Mouse (Mus musculus): ENCODE data around the gene Tmprss2. TPM values are rescaled to one million over a fixed set of nuclear protein-coding genes. Genes with fewer than 3 reads are reported as not detected.

The Tmprss2 gene
- polyA plus RNA-seq, 1 experiment = not detected

- no peaks in the 10 kb centered on the region for H3K4me1 ChIP-seq (ENCODE audit: control insufficient read depth, insufficient read depth, low read length)
- no peak overlapping the region for H3K4me3 ChIP-seq (replicated peaks; ENCODE audit: control insufficient read depth, low read depth, low read length)
- TF ChIP-seq POLR2A (IDR thresholded peaks at IDR 0.05; ENCODE audit: borderline replicate concordance, control insufficient read depth, low read depth, low read length) (no peak), CTCF (IDR thresholded peaks at IDR 0.05; ENCODE audit: control insufficient read depth, insufficient read depth, low read length) (no peak)
- WGBS = 34% methylated on average over 1 of the region's 1 CpGs
- no peak overlapping the region for H3K27ac ChIP-seq (ENCODE audit: control insufficient read depth, insufficient read depth, low read depth, low read length, poor library complexity)
Measured at GRCm38 (mm10) chr16:97569426-97569825, 41.6 kb downstream of the Tmprss2 start.

GRCm38 (mm10) chr16:97568662-97569061 lies 42.3 kb downstream of the Tmprss2 start:
- WGBS = 67% methylated on average over 9 of the region's 9 CpGs
- no peaks in the 10 kb centered on the region for H3K4me1 ChIP-seq (ENCODE audit: control insufficient read depth, insufficient read depth, low read length)
- TF ChIP-seq POLR2A (IDR thresholded peaks at IDR 0.05; ENCODE audit: borderline replicate concordance, control insufficient read depth, low read depth, low read length) (no peak), CTCF (IDR thresholded peaks at IDR 0.05; ENCODE audit: control insufficient read depth, insufficient read depth, low read length) (peak; percentile 40; the same call in 1 of the 2 replicates)

GRCm38 (mm10) chr16:97544340-97544739 lies 66.7 kb downstream of the Tmprss2 start:
- Histone ChIP-seq H3K4me1 (ENCODE audit: control insufficient read depth, insufficient read depth, low read length) (no peaks in the 10 kb centered on the region), H3K27ac (ENCODE audit: control insufficient read depth, insufficient read depth, low read depth, low read length, poor library complexity) (no peak overlapping the region), H3K4me3 (replicated peaks; ENCODE audit: control insufficient read depth, low read depth, low read length) (no peak overlapping the region)
- 84% methylated on average over 4 of the region's 4 CpGs for WGBS
- TF ChIP-seq CTCF (IDR thresholded peaks at IDR 0.05; ENCODE audit: control insufficient read depth, insufficient read depth, low read length) (no peak), POLR2A (IDR thresholded peaks at IDR 0.05; ENCODE audit: borderline replicate concordance, control insufficient read depth, low read depth, low read length) (no peak)

More at GRCm38 (mm10) chr16:97568662-97569061, 42.3 kb downstream of the Tmprss2 start:
- H3K27ac ChIP-seq (ENCODE audit: control insufficient read depth, insufficient read depth, low read depth, low read length, poor library complexity) = no peak overlapping the region
- no peak overlapping the region for H3K4me3 ChIP-seq (replicated peaks; ENCODE audit: control insufficient read depth, low read depth, low read length)

GRCm38 (mm10) chr16:97536859-97537258 lies 74.1 kb downstream of the Tmprss2 start:
- Histone ChIP-seq H3K27ac (ENCODE audit: control insufficient read depth, insufficient read depth, low read depth, low read length, poor library complexity) (no peak overlapping the region), H3K4me3 (replicated peaks; ENCODE audit: control insufficient read depth, low read depth, low read length) (no peak overlapping the region)

GRCm38 (mm10) chr16:97535808-97536413 lies 75.1 kb downstream of the Tmprss2 start:
- H3K27ac ChIP-seq (ENCODE audit: control insufficient read depth, insufficient read depth, low read depth, low read length, poor library complexity) = peak overlapping the region; percentile 61
- H3K4me1 ChIP-seq (ENCODE audit: control insufficient read depth, insufficient read depth, low read length) = peaks cover 2% of the 10 kb centered on the region; the same call in 1 of the 2 replicates
- peak overlapping the region; percentile 62 for H3K4me3 ChIP-seq (replicated peaks; ENCODE audit: control insufficient read depth, low read depth, low read length)
- TF ChIP-seq POLR2A (IDR thresholded peaks at IDR 0.05; ENCODE audit: borderline replicate concordance, control insufficient read depth, low read depth, low read length) (no peak), CTCF (IDR thresholded peaks at IDR 0.05; ENCODE audit: control insufficient read depth, insufficient read depth, low read length) (no peak)
- 3% methylated on average over 3 of the region's 3 CpGs for WGBS

More at GRCm38 (mm10) chr16:97536859-97537258, 74.1 kb downstream of the Tmprss2 start:
- peaks cover 2% of the 10 kb centered on the region; the same call in 1 of the 2 replicates for H3K4me1 ChIP-seq (ENCODE audit: control insufficient read depth, insufficient read depth, low read length)
- WGBS = 28% methylated on average over 1 of the region's 1 CpGs
- TF ChIP-seq POLR2A (IDR thresholded peaks at IDR 0.05; ENCODE audit: borderline replicate concordance, control insufficient read depth, low read depth, low read length) (no peak), CTCF (IDR thresholded peaks at IDR 0.05; ENCODE audit: control insufficient read depth, insufficient read depth, low read length) (no peak)

- peaks cover 2% of the 10 kb centered on the region; the same call in 1 of the 2 replicates for H3K4me1 ChIP-seq (ENCODE audit: control insufficient read depth, insufficient read depth, low read length)
Measured at GRCm38 (mm10) chr16:97534876-97535461, 76.0 kb downstream of the Tmprss2 start.

GRCm38 (mm10) chr16:97534448-97534847 lies 76.5 kb downstream of the Tmprss2 start:
- Histone ChIP-seq H3K4me3 (replicated peaks; ENCODE audit: control insufficient read depth, low read depth, low read length) (no peak overlapping the region), H3K4me1 (ENCODE audit: control insufficient read depth, insufficient read depth, low read length) (peaks cover 2% of the 10 kb centered on the region; the same call in 1 of the 2 replicates), H3K27ac (ENCODE audit: control insufficient read depth, insufficient read depth, low read depth, low read length, poor library complexity) (0 out of 2 replicates have a peak overlapping the region, but pooled peaks have one; percentile 2)
- 10% methylated on average over 1 of the region's 1 CpGs for WGBS
- TF ChIP-seq CTCF (IDR thresholded peaks at IDR 0.05; ENCODE audit: control insufficient read depth, insufficient read depth, low read length) = no peak
- TF ChIP-seq POLR2A (IDR thresholded peaks at IDR 0.05; ENCODE audit: borderline replicate concordance, control insufficient read depth, low read depth, low read length) = no peak

More at GRCm38 (mm10) chr16:97534876-97535461, 76.0 kb downstream of the Tmprss2 start:
- Histone ChIP-seq H3K4me3 (replicated peaks; ENCODE audit: control insufficient read depth, low read depth, low read length) (peak overlapping the region; percentile 51), H3K27ac (ENCODE audit: control insufficient read depth, insufficient read depth, low read depth, low read length, poor library complexity) (peak overlapping the region; percentile 61)
- TF ChIP-seq POLR2A (IDR thresholded peaks at IDR 0.05; ENCODE audit: borderline replicate concordance, control insufficient read depth, low read depth, low read length) = no peak
- TF ChIP-seq CTCF (IDR thresholded peaks at IDR 0.05; ENCODE audit: control insufficient read depth, insufficient read depth, low read length) = no peak
- 16% methylated on average over 5 of the region's 5 CpGs for WGBS

GRCm38 (mm10) chr16:97533751-97534150 lies 77.2 kb downstream of the Tmprss2 start:
- H3K27ac ChIP-seq (ENCODE audit: control insufficient read depth, insufficient read depth, low read depth, low read length, poor library complexity) = no peak overlapping the region
- TF ChIP-seq POLR2A (IDR thresholded peaks at IDR 0.05; ENCODE audit: borderline replicate concordance, control insufficient read depth, low read depth, low read length) = no peak
- no peak for TF ChIP-seq CTCF (IDR thresholded peaks at IDR 0.05; ENCODE audit: control insufficient read depth, insufficient read depth, low read length)
- no peak overlapping the region for H3K4me3 ChIP-seq (replicated peaks; ENCODE audit: control insufficient read depth, low read depth, low read length)
- 82% methylated on average over 5 of the region's 5 CpGs for WGBS
- peaks cover 2% of the 10 kb centered on the region; the same call in 1 of the 2 replicates for H3K4me1 ChIP-seq (ENCODE audit: control insufficient read depth, insufficient read depth, low read length)

Data from bone marrow, adult 2 months (tissue).